Comparison of ENCODE assay signal across 8 mouse cellular contexts in genomic region chr11:69997070-69997509, GRCm38 (mm10). TPM values are rescaled to one million over a fixed set of nuclear protein-coding genes. Genes with fewer than 3 reads are reported as not detected.
DNase-seq lines count a peak whose midpoint lies in the region; ATAC-seq and TF ChIP-seq lines count a peak whose summit lies in the region.

No protein-coding gene starts in this region.

- DNase-seq in Patski (ENCODE audit: low read depth, low spot score), result no peak
- DNase-seq in cerebellum, adult 9-10 months, result peak; percentile 80
- peak; percentile 79 for DNase-seq in forelimb bud, embryonic 11.5 days (ENCODE audit: low read depth, low spot score)
- DNase-seq in hindbrain, embryonic 14.5 days (ENCODE audit: low spot score), result peak; percentile 57
- DNase-seq in left cerebral cortex, postnatal 25 days (ENCODE audit: low spot score in 2 of 2), result peak; percentile 68 to 71
- peak; percentile 72 for DNase-seq in right cerebral cortex, postnatal 25 days
- DNase-seq in urinary bladder, postnatal 36 days (ENCODE audit: low spot score in 2 of 2), result peak; percentile 86 to 92

- POLR2A ChIA-PET in Patski (lab: Charles Lee), result interaction anchor here (1.0 to 1.7 kb wide), 5 partner anchors 9 to 31 kb away, joined by 3 to 7 read pairs (median 6); partner anchors contain the start of genes Acadvl and Elp5

- intact Hi-C loops in left cerebral cortex, postnatal 25 days (cut with DNase I), result no loop called here

- CTCF ChIA-PET in Patski (lab: Charles Lee), result interaction anchor here (1.4 to 1.6 kb wide), 2 partner anchors 13 to 63 kb away, joined by 4 to 5 read pairs; no protein-coding TSS in a partner anchor

- 1% methylated on average over 40 of the region's 44 CpGs for WGBS in hindbrain, embryonic 14.5 days

- peak overlapping the region; percentile 76 for H3K9ac ChIP-seq in hindbrain, embryonic 14.5 days

- peaks cover 44% of the 10 kb centered on the region for H3K36me3 ChIP-seq in hindbrain, embryonic 14.5 days (replicated peaks; ENCODE audit: control insufficient read depth, insufficient read depth)

- peak overlapping the region; percentile 62 for H3K4me2 ChIP-seq in hindbrain, embryonic 14.5 days (replicated peaks)

- ATAC-seq in Patski, result peak; percentile 38
- peak; percentile 18; the same call in 1 of the 2 replicates for ATAC-seq in hindbrain, embryonic 14.5 days (ENCODE audit: low FRiP score)
- ATAC-seq in megakaryocyte progenitor cell, adult 5-6 weeks (replicated peaks; ENCODE audit: poor library complexity), result peak; percentile 36

- peak overlapping the region; percentile 61 for H3K4me3 ChIP-seq in hindbrain, embryonic 14.5 days (replicated peaks; ENCODE audit: low read length)

- in situ Hi-C loops in Patski (cut with MboI; ENCODE audit: low pct_unique_long_range_greater_than_20kb), result loop anchor here (25.0 kb wide), 2 partner anchors 585 to 910 kb away; partner anchors contain the start of genes Kdm6b, Per1 and Vamp2

- peaks cover 30% of the 10 kb centered on the region for H3K4me1 ChIP-seq in hindbrain, embryonic 14.5 days (replicated peaks; ENCODE audit: control insufficient read depth, insufficient read depth, low read length)

- peak overlapping the region; percentile 91 for H3K27ac ChIP-seq in hindbrain, embryonic 14.5 days

- no peaks in the 10 kb centered on the region for H3K27me3 ChIP-seq in Patski
- H3K27me3 ChIP-seq in hindbrain, embryonic 14.5 days (ENCODE audit: control insufficient read depth, insufficient read depth, low read length), result no peaks in the 10 kb centered on the region

- no peak for TF ChIP-seq CTCF in Patski (IDR thresholded peaks at IDR 0.05)

- no peaks in the 10 kb centered on the region for H3K9me3 ChIP-seq in hindbrain, embryonic 14.5 days (ENCODE audit: control insufficient read depth, low read length)

RNA-seq across cellular contexts. Expression of gene Phf23, which starts 1.5 kb away (rescaled TPM):
- polyA plus RNA-seq in Patski (2021), result 76.1 TPM
- 38.0 and 38.4 TPM in 2 replicates for polyA plus RNA-seq in hindbrain, embryonic 14.5 days (2014; fragmentation: Nextera tagmentation; extraction: Ambion mirVana)
- 10 to 100 TPM; 44.6 to 47.5 TPM for total RNA-seq in left cerebral cortex, postnatal 25 days (2021)
- 34.5 and 37.9 TPM in 2 replicates for total RNA-seq in megakaryocyte progenitor cell, adult 5-6 weeks (2015)
- total RNA-seq in megakaryocyte progenitor cell, adult 5-6 weeks (2017), result 31.7 and 40.0 TPM in 2 replicates

RNA-seq across cellular contexts. Expression of gene Dvl2, which starts 3.3 kb away (rescaled TPM):
- polyA plus RNA-seq in Patski (2021), result 41.6 TPM
- 17.9 and 20.9 TPM in 2 replicates for polyA plus RNA-seq in hindbrain, embryonic 14.5 days (2014; fragmentation: Nextera tagmentation; extraction: Ambion mirVana)
- 10 to 100 TPM; 26.1 to 32.2 TPM for total RNA-seq in left cerebral cortex, postnatal 25 days (2021)
- total RNA-seq in megakaryocyte progenitor cell, adult 5-6 weeks (2015), result 9.5 and 9.8 TPM in 2 replicates
- total RNA-seq in megakaryocyte progenitor cell, adult 5-6 weeks (2017), result 9.5 and 14.7 TPM in 2 replicates

RNA-seq across cellular contexts. Expression of gene Gabarap, which starts 6.1 kb away (rescaled TPM):
- 528 TPM for polyA plus RNA-seq in Patski (2021)
- polyA plus RNA-seq in hindbrain, embryonic 14.5 days (2014; fragmentation: Nextera tagmentation; extraction: Ambion mirVana), result 624 and 628 TPM in 2 replicates
- 100 to 1,000 TPM; 217 to 218 TPM for total RNA-seq in left cerebral cortex, postnatal 25 days (2021)
- total RNA-seq in megakaryocyte progenitor cell, adult 5-6 weeks (2015), result 387 and 444 TPM in 2 replicates
- 242 and 274 TPM in 2 replicates for total RNA-seq in megakaryocyte progenitor cell, adult 5-6 weeks (2017)

RNA-seq across cellular contexts. Expression of gene Elp5, which starts 14.8 kb away (rescaled TPM):
- 76.4 TPM for polyA plus RNA-seq in Patski (2021)
- 168 and 169 TPM in 2 replicates for polyA plus RNA-seq in hindbrain, embryonic 14.5 days (2014; fragmentation: Nextera tagmentation; extraction: Ambion mirVana)
- 100 to 1,000 TPM; 106 to 109 TPM for total RNA-seq in left cerebral cortex, postnatal 25 days (2021)
- total RNA-seq in megakaryocyte progenitor cell, adult 5-6 weeks (2015), result 110 and 129 TPM in 2 replicates
- 57.5 and 66.1 TPM in 2 replicates for total RNA-seq in megakaryocyte progenitor cell, adult 5-6 weeks (2017)

RNA-seq across cellular contexts. Expression of gene Ctdnep1, which starts 16.1 kb away (rescaled TPM):
- polyA plus RNA-seq in Patski (2021), result 174 TPM
- 25.5 and 29.4 TPM in 2 replicates for polyA plus RNA-seq in hindbrain, embryonic 14.5 days (2014; fragmentation: Nextera tagmentation; extraction: Ambion mirVana)
- total RNA-seq in left cerebral cortex, postnatal 25 days (2021), result 100 to 1,000 TPM; 117 to 129 TPM
- 131 and 135 TPM in 2 replicates for total RNA-seq in megakaryocyte progenitor cell, adult 5-6 weeks (2015)
- total RNA-seq in megakaryocyte progenitor cell, adult 5-6 weeks (2017), result 28.7 and 33.7 TPM in 2 replicates
